Mouse (Mus musculus) erythroblast, embryonic 14.5 days (primary cell): ENCODE data around the gene A630001G21Rik.
"Not testable (repeated sequence)": the region's sequence is repeated elsewhere in the genome, so short reads cannot be mapped to it uniquely, and the experiment has no call there.

Source experiments
- GATA1 ChIP-seq: IDR thresholded peaks from 2 replicates; pipeline ENCODE4 v1.6.1; 2012; ENCODE audit warnings: low read length, inconsistent platforms, mixed read lengths
- TAL1 ChIP-seq: IDR thresholded peaks from 3 replicates; pipeline ENCODE4 v1.6.1; 2012; ENCODE audit warnings: low read length, inconsistent platforms, mixed read lengths

DNA sequence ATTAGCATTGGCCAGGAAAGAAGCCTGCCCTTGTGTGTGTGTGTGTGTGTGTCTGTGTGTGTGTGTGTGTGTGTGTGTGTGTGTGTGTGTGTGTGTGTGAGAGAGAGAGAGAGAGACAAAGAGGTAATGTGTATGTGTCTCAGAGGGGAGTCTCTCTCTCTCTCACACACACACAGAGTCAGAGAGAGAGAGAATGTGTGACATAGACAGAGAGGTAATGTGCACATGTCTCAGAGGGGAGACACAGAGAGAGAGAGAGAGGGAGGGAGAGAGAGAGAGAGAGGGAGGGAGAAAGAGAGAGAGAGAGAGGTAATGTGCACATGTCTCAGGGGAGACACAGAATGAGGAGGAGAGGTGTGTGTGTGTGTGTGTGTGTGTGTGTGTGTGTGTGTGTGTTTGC lies 35.8 kb upstream of the A630001G21Rik start:
- TF ChIP-seq GATA1, TAL1: not testable (repeated sequence)
